Mouse (Mus musculus) kidney, postnatal 36 days (tissue): ENCODE results near the gene Txk.

ENCODE experiments used
- DNase-seq, 2 experiments: peaks; one replicate each; pipeline ENCODE4 v3.0.0; 2021 to 2022; ENCODE audit warnings: mixed read lengths in 2 of 2

Txk gene

GRCm38 (mm10) chr5:72750226-72750625 lies 2.4 kb downstream of the Txk start:
- no peak for DNase-seq

GRCm38 (mm10) chr5:72748659-72749265 lies 3.8 kb downstream of the Txk start:
- DNase-seq, result no peak

GRCm38 (mm10) chr5:72747384-72747783 lies 5.2 kb downstream of the Txk start:
- no peak for DNase-seq

- no peak for DNase-seq
These were observed 6.1 kb downstream of the Txk start for GRCm38 (mm10) chr5:72746461-72746860.

- no peak for DNase-seq
These were observed 9.5 kb downstream of the Txk start for GRCm38 (mm10) chr5:72743103-72743502.

- DNase-seq, result no peak
These were observed 15.7 kb downstream of the Txk start for GRCm38 (mm10) chr5:72736868-72737267.

- DNase-seq, result no peak
These were observed 16.1 kb downstream of the Txk start for GRCm38 (mm10) chr5:72736437-72736836.

- no peak for DNase-seq
These were observed 16.8 kb downstream of the Txk start for GRCm38 (mm10) chr5:72735763-72736162.

GRCm38 (mm10) chr5:72732885-72733284 lies 19.7 kb downstream of the Txk start:
- no peak for DNase-seq

- no peak for DNase-seq
These were observed 27.2 kb downstream of the Txk start for GRCm38 (mm10) chr5:72725404-72725803.

- DNase-seq, result no peak
These were observed 29.1 kb downstream of the Txk start for GRCm38 (mm10) chr5:72723429-72723828.

- DNase-seq, result no peak
These were observed 32.0 kb downstream of the Txk start for GRCm38 (mm10) chr5:72720587-72720986.

- peak; percentile 46 to 82 for DNase-seq
These were observed 41.9 kb downstream of the Txk start for GRCm38 (mm10) chr5:72710572-72711278.

- no peak for DNase-seq
These were observed 42.6 kb downstream of the Txk start for GRCm38 (mm10) chr5:72709976-72710375.

- no peak for DNase-seq
These were observed 43.1 kb downstream of the Txk start for GRCm38 (mm10) chr5:72709451-72709850.

- DNase-seq, result no peak
These were observed 45.9 kb downstream of the Txk start for GRCm38 (mm10) chr5:72706722-72707121.

- DNase-seq, result peak in 1 of 2 experiments; percentile 9
These were observed 46.5 kb downstream of the Txk start for GRCm38 (mm10) chr5:72706095-72706494.

GRCm38 (mm10) chr5:72702202-72702601 lies 50.4 kb downstream of the Txk start:
- no peak for DNase-seq

GRCm38 (mm10) chr5:72699500-72699818 lies 53.1 kb downstream of the Txk start:
- DNase-seq, result no peak

GRCm38 (mm10) chr5:72698818-72699499 lies 53.6 kb downstream of the Txk start:
- no peak for DNase-seq

GRCm38 (mm10) chr5:72698343-72698742 lies 54.2 kb downstream of the Txk start:
- DNase-seq, result no peak

GRCm38 (mm10) chr5:72696491-72696890 lies 56.1 kb downstream of the Txk start:
- DNase-seq, result no peak

GRCm38 (mm10) chr5:72694684-72695083 lies 57.9 kb downstream of the Txk start:
- no peak for DNase-seq

GRCm38 (mm10) chr5:72690516-72690915 lies 62.1 kb downstream of the Txk start:
- no peak for DNase-seq
